Mouse (Mus musculus): ENCODE results near the gene Olfr316. TPM values are rescaled to one million over a fixed set of nuclear protein-coding genes. Genes with fewer than 3 reads are reported as not detected.

The Olfr316 gene
- polyA plus RNA-seq, 1 experiment from 2014 or later = not detected

GRCm38 (mm10) chr11:58787651-58788050 lies 35.1 kb downstream of the Olfr316 start:
- Histone ChIP-seq H3K4me3 (no peak overlapping the region), H3K9me3 (no peaks in the 10 kb centered on the region), H3K36me3 (no peaks in the 10 kb centered on the region), H3K4me2 (no peak overlapping the region), H3K4me1 (no peaks in the 10 kb centered on the region), H3K27me3 (no peaks in the 10 kb centered on the region; the same call in 1 of the 2 replicates), H3K27ac (no peak overlapping the region), H3K9ac (no peak overlapping the region)
- WGBS = 82% methylated on average over 10 of the region's 10 CpGs
- no peak for ATAC-seq (ENCODE audit: insufficient number of reproducible peaks, low FRiP score, low TSS enrichment, low read depth)

GRCm38 (mm10) chr11:58788346-58788745 lies 35.8 kb downstream of the Olfr316 start:
- Histone ChIP-seq H3K27ac (no peak overlapping the region), H3K4me2 (no peak overlapping the region), H3K4me3 (no peak overlapping the region), H3K9ac (no peak overlapping the region), H3K9me3 (no peaks in the 10 kb centered on the region), H3K27me3 (no peaks in the 10 kb centered on the region; the same call in 1 of the 2 replicates), H3K36me3 (no peaks in the 10 kb centered on the region), H3K4me1 (no peaks in the 10 kb centered on the region)
- WGBS = 81% methylated on average over 8 of the region's 8 CpGs
- no peak for ATAC-seq (ENCODE audit: insufficient number of reproducible peaks, low FRiP score, low TSS enrichment, low read depth)

- 27% methylated on average over 3 of the region's 3 CpGs for WGBS
- ATAC-seq (ENCODE audit: insufficient number of reproducible peaks, low FRiP score, low TSS enrichment, low read depth) = no peak
- H3K27me3 ChIP-seq = no peaks in the 10 kb centered on the region; the same call in 1 of the 2 replicates
Measured at GRCm38 (mm10) chr11:58789532-58789931, 37.0 kb downstream of the Olfr316 start.

GRCm38 (mm10) chr11:58790053-58790452 lies 37.5 kb downstream of the Olfr316 start:
- Histone ChIP-seq H3K9ac (no peak overlapping the region), H3K27me3 (no peaks in the 10 kb centered on the region; the same call in 1 of the 2 replicates), H3K4me2 (no peak overlapping the region), H3K4me1 (no peaks in the 10 kb centered on the region), H3K36me3 (no peaks in the 10 kb centered on the region), H3K9me3 (no peaks in the 10 kb centered on the region), H3K4me3 (no peak overlapping the region), H3K27ac (no peak overlapping the region)
- no peak for ATAC-seq (ENCODE audit: insufficient number of reproducible peaks, low FRiP score, low TSS enrichment, low read depth)
- WGBS = 57% methylated on average over 2 of the region's 2 CpGs

More at GRCm38 (mm10) chr11:58789532-58789931, 37.0 kb downstream of the Olfr316 start:
- H3K4me2 ChIP-seq = no peak overlapping the region
- H3K36me3 ChIP-seq = no peaks in the 10 kb centered on the region
- no peaks in the 10 kb centered on the region for H3K9me3 ChIP-seq
- H3K27ac ChIP-seq = no peak overlapping the region
- H3K9ac ChIP-seq = no peak overlapping the region
- H3K4me1 ChIP-seq = no peaks in the 10 kb centered on the region
- no peak overlapping the region for H3K4me3 ChIP-seq

GRCm38 (mm10) chr11:58790646-58791045 lies 38.1 kb downstream of the Olfr316 start:
- H3K4me3 ChIP-seq = no peak overlapping the region
- H3K4me1 ChIP-seq = no peaks in the 10 kb centered on the region
- H3K4me2 ChIP-seq = no peak overlapping the region
- no peaks in the 10 kb centered on the region for H3K9me3 ChIP-seq
- H3K27ac ChIP-seq = no peak overlapping the region
- H3K36me3 ChIP-seq = no peaks in the 10 kb centered on the region
- H3K27me3 ChIP-seq = no peaks in the 10 kb centered on the region; the same call in 1 of the 2 replicates
- 83% methylated on average over 6 of the region's 6 CpGs for whole genome bisulfite sequencing
- H3K9ac ChIP-seq = no peak overlapping the region
- ATAC-seq (ENCODE audit: insufficient number of reproducible peaks, low FRiP score, low TSS enrichment, low read depth) = no peak

GRCm38 (mm10) chr11:58795856-58796255 lies 43.3 kb downstream of the Olfr316 start:
- H3K36me3 ChIP-seq = no peaks in the 10 kb centered on the region
- no peak overlapping the region for H3K4me2 ChIP-seq
- H3K9ac ChIP-seq = no peak overlapping the region
- H3K27me3 ChIP-seq = no peaks in the 10 kb centered on the region
- H3K4me1 ChIP-seq = no peaks in the 10 kb centered on the region
- no peak overlapping the region for H3K27ac ChIP-seq
- no peaks in the 10 kb centered on the region for H3K9me3 ChIP-seq
- no peak overlapping the region for H3K4me3 ChIP-seq
- no peak for ATAC-seq (ENCODE audit: insufficient number of reproducible peaks, low FRiP score, low TSS enrichment, low read depth)
- WGBS = 85% methylated on average over 2 of the region's 2 CpGs

GRCm38 (mm10) chr11:58796850-58797249 lies 44.3 kb downstream of the Olfr316 start:
- 72% methylated on average over 7 of the region's 7 CpGs for WGBS
- Histone ChIP-seq H3K4me2 (no peak overlapping the region), H3K9me3 (no peaks in the 10 kb centered on the region), H3K27me3 (no peaks in the 10 kb centered on the region), H3K9ac (no peak overlapping the region), H3K4me1 (no peaks in the 10 kb centered on the region), H3K27ac (no peak overlapping the region), H3K36me3 (no peaks in the 10 kb centered on the region), H3K4me3 (no peak overlapping the region)
- ATAC-seq (ENCODE audit: insufficient number of reproducible peaks, low FRiP score, low TSS enrichment, low read depth) = no peak

- H3K9ac ChIP-seq = no peak overlapping the region
- no peaks in the 10 kb centered on the region for H3K4me1 ChIP-seq
- no peaks in the 10 kb centered on the region for H3K9me3 ChIP-seq
- WGBS = 78% methylated on average over 5 of the region's 5 CpGs
- no peak overlapping the region for H3K27ac ChIP-seq
- no peak for ATAC-seq (ENCODE audit: insufficient number of reproducible peaks, low FRiP score, low TSS enrichment, low read depth)
- no peaks in the 10 kb centered on the region for H3K36me3 ChIP-seq
- H3K4me3 ChIP-seq = no peak overlapping the region
- no peaks in the 10 kb centered on the region for H3K27me3 ChIP-seq
- no peak overlapping the region for H3K4me2 ChIP-seq
Measured at GRCm38 (mm10) chr11:58799747-58800146, 47.2 kb downstream of the Olfr316 start.

- no peak within 1 kb of the TSS for H3K4me3 ChIP-seq
- no peaks in the 10 kb centered on the region for H3K9me3 ChIP-seq
- WGBS = 38% methylated on average over 14 of the region's 14 CpGs
- no peak within 1 kb of the TSS for H3K9ac ChIP-seq
- no peaks in the 10 kb centered on the region for H3K36me3 ChIP-seq
- no peak for ATAC-seq (ENCODE audit: insufficient number of reproducible peaks, low FRiP score, low TSS enrichment, low read depth)
- H3K27me3 ChIP-seq = no peaks in the 10 kb centered on the region
- H3K27ac ChIP-seq = no peak within 1 kb of the TSS
- no peak within 1 kb of the TSS for H3K4me2 ChIP-seq
- H3K4me1 ChIP-seq = no peaks in the 10 kb centered on the region
Measured at GRCm38 (mm10) chr11:58801558-58802228, 49.2 kb downstream of the Olfr316 start, which contains the start of gene Fam183b. Gene Fam183b, minus strand, starts transcription at chr11:58801960.

- no peak overlapping the region for H3K4me3 ChIP-seq
- no peaks in the 10 kb centered on the region for H3K9me3 ChIP-seq
- no peak overlapping the region for H3K27ac ChIP-seq
- H3K9ac ChIP-seq = no peak overlapping the region
- WGBS = 62% methylated on average over 4 of the region's 4 CpGs
- no peak for ATAC-seq (ENCODE audit: insufficient number of reproducible peaks, low FRiP score, low TSS enrichment, low read depth)
- H3K36me3 ChIP-seq = no peaks in the 10 kb centered on the region
- no peaks in the 10 kb centered on the region for H3K27me3 ChIP-seq
- no peak overlapping the region for H3K4me2 ChIP-seq
- H3K4me1 ChIP-seq = no peaks in the 10 kb centered on the region
Measured at GRCm38 (mm10) chr11:58803871-58804270, 51.3 kb downstream of the Olfr316 start.

GRCm38 (mm10) chr11:58804393-58804792 lies 51.9 kb downstream of the Olfr316 start:
- H3K4me1 ChIP-seq = no peaks in the 10 kb centered on the region

More at GRCm38 (mm10) chr11:58804393-58804792, 51.9 kb downstream of the Olfr316 start:
- no peak for ATAC-seq (ENCODE audit: insufficient number of reproducible peaks, low FRiP score, low TSS enrichment, low read depth)
- Histone ChIP-seq H3K4me2 (no peak overlapping the region), H3K36me3 (no peaks in the 10 kb centered on the region), H3K4me3 (no peak overlapping the region), H3K9me3 (no peaks in the 10 kb centered on the region), H3K9ac (no peak overlapping the region), H3K27ac (no peak overlapping the region), H3K27me3 (no peaks in the 10 kb centered on the region)
- 62% methylated on average over 2 of the region's 2 CpGs for WGBS

All from limb, embryonic 15.5 days (tissue).